Mouse (Mus musculus) thymus, adult 2 months (tissue): ENCODE data around the gene Ogfod2.

Experiments
- CTCF ChIP-seq: fragments of 200-500 bp; IDR thresholded peaks from 2 replicates; pipeline ENCODE4 v1.5.1; 2012; ENCODE audit warnings: mild to moderate bottlenecking, control low read depth, low read length, moderate library complexity, borderline replicate concordance; ENCODE audit not compliant: control insufficient read depth, poor library complexity, insufficient read depth; ENCODE audit errors: extremely low read depth
- POLR2A ChIP-seq: fragments of 200-500 bp; IDR thresholded peaks from 2 replicates; pipeline ENCODE4 v1.6.1; 2012; ENCODE audit warnings: mild to moderate bottlenecking, low read length, control low read depth, moderate library complexity; ENCODE audit not compliant: control insufficient read depth, poor library complexity, insufficient read depth; ENCODE audit errors: extremely low read depth

DNA sequence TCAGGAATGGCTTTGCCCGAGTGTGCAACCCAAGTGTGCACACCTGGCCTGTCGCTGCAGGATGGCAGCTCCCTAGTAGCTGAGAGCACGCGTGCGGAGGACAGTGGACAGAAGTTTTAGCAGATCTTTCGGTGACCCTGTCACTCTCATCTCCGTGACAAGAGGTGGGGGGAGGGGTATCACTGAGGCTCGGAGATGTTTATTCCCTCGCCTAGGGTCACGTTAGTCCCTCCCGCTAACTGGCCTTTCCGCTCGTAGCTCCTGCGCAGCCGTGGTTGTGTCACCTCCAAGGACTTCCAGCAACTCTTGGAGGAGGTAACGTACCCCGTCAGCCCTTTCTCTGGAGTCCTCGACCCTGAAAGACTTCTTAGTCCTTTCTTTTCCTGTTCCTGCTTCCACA is 434 bp downstream of the Ogfod2 start:
- TF ChIP-seq POLR2A (no peak), CTCF (no peak)
